Mouse (Mus musculus) heart, adult 2 months (tissue): Measurements from ENCODE around the gene Nrp1.

ENCODE experiments used
- CTCF ChIP-seq: fragments of 200-600 bp; IDR thresholded peaks from 2 replicates; pipeline ENCODE4 v1.8.1; 2022; ENCODE audit warnings: antibody characterized with exemption, mild to moderate bottlenecking, moderate library complexity
- EP300 ChIP-seq: fragments of 200-500 bp; IDR thresholded peaks from 2 replicates; pipeline ENCODE4 v1.6.1; 2011; ENCODE audit warnings: low read depth, low read length, control low read depth; ENCODE audit not compliant: insufficient read depth
- POLR2A ChIP-seq: fragments of 200-500 bp; IDR thresholded peaks from 2 replicates; pipeline ENCODE4 v1.6.1; 2011; ENCODE audit warnings: mild to moderate bottlenecking, low read depth, low read length, control low read depth; ENCODE audit not compliant: insufficient read depth

- no peak for TF ChIP-seq POLR2A
- TF ChIP-seq CTCF: no peak
- TF ChIP-seq EP300: no peak
Observed at GRCm38 (mm10) chr8:128400286-128400685, 41.9 kb downstream of the Nrp1 start.
